Mouse (Mus musculus) gastrocnemius, postnatal 36 days (tissue): ENCODE data around the gene Gm2115. TPM values are rescaled to one million over a fixed set of nuclear protein-coding genes. Genes with fewer than 3 reads are reported as not detected.

ENCODE experiments used
- DNase-seq, 2 experiments: peaks; one replicate each; pipeline ENCODE4 v3.0.0; 2022
- intact Hi-C: fragments of 180-260 bp; cut with DNase I; formaldehyde crosslinking; loops from one replicate; pipeline ENCODE4 v1.15.1; 2025
- total RNA-seq, 2 experiments: library from RNA; stranded (reverse); gene quantifications; 2 replicates each; pipeline ENCODE4 v1.2.3; 2021

Gene Gm2115
- total RNA-seq, 2 experiments from 2014 or later: 0.07 to 0.10 TPM

GRCm38 (mm10) chr7:84585086-84585485 lies 56.3 kb downstream of the Gm2115 start:
- intact Hi-C loops: no loop called here

GRCm38 (mm10) chr7:84586360-84587100 lies 57.8 kb downstream of the Gm2115 start:
- DNase-seq: no peak
- intact Hi-C loops: no loop called here

More at GRCm38 (mm10) chr7:84585086-84585485, 56.3 kb downstream of the Gm2115 start:
- DNase-seq: no peak

- intact Hi-C loops: no loop called here
- DNase-seq: no peak
Observed at GRCm38 (mm10) chr7:84587101-84587783, 58.5 kb downstream of the Gm2115 start.

- no peak for DNase-seq
- intact Hi-C loops: no loop called here
Observed at GRCm38 (mm10) chr7:84590622-84591021, 61.9 kb downstream of the Gm2115 start.

GRCm38 (mm10) chr7:84591347-84591746 lies 62.6 kb downstream of the Gm2115 start:
- intact Hi-C loops: no loop called here

GRCm38 (mm10) chr7:84594087-84594916 lies 65.5 kb downstream of the Gm2115 start:
- intact Hi-C loops: loop anchor here (2.0 kb wide), 2 partner anchors 156 to 184 kb away; no protein-coding TSS in a partner anchor
- DNase-seq: no peak

More at GRCm38 (mm10) chr7:84591347-84591746, 62.6 kb downstream of the Gm2115 start:
- no peak for DNase-seq

- no peak for DNase-seq
- intact Hi-C loops: loop anchor here (2.0 to 5.0 kb wide), 3 partner anchors 156 to 202 kb away; no protein-coding TSS in a partner anchor
Observed at GRCm38 (mm10) chr7:84594917-84595303, 66.2 kb downstream of the Gm2115 start.

GRCm38 (mm10) chr7:84596002-84596401 lies 67.2 kb downstream of the Gm2115 start:
- DNase-seq: no peak
- intact Hi-C loops: loop anchor here (5.0 kb wide), 1 partner anchor 201 kb away; no protein-coding TSS in a partner anchor

GRCm38 (mm10) chr7:84596633-84597032 lies 67.9 kb downstream of the Gm2115 start:
- intact Hi-C loops: loop anchor here (5.0 kb wide), 1 partner anchor 201 kb away; no protein-coding TSS in a partner anchor
- no peak for DNase-seq

- intact Hi-C loops: loop anchor here (5.0 kb wide), 1 partner anchor 92 kb away; no protein-coding TSS in a partner anchor
- no peak for DNase-seq
Observed at GRCm38 (mm10) chr7:84600631-84601030, 71.9 kb downstream of the Gm2115 start.

GRCm38 (mm10) chr7:84601331-84601730 lies 72.6 kb downstream of the Gm2115 start:
- intact Hi-C loops: loop anchor here (5.0 kb wide), 1 partner anchor 91 kb away; no protein-coding TSS in a partner anchor

GRCm38 (mm10) chr7:84604501-84604900 lies 75.7 kb downstream of the Gm2115 start:
- intact Hi-C loops: loop anchor here (5.0 kb wide), 1 partner anchor 88 kb away; no protein-coding TSS in a partner anchor
- DNase-seq: no peak

More at GRCm38 (mm10) chr7:84601331-84601730, 72.6 kb downstream of the Gm2115 start:
- DNase-seq: no peak

- intact Hi-C loops: no loop called here
- no peak for DNase-seq
Observed at GRCm38 (mm10) chr7:84605033-84605687, 76.4 kb downstream of the Gm2115 start.

- intact Hi-C loops: no loop called here
- peak; percentile 78 to 79 for DNase-seq
Observed at GRCm38 (mm10) chr7:84605704-84606292, 77.0 kb downstream of the Gm2115 start.

GRCm38 (mm10) chr7:84606293-84606749 lies 77.6 kb downstream of the Gm2115 start, which contains the start of gene Fah:
TSS of gene Fah (minus strand) at chr7:84606722.
- peak; percentile 27 to 38 for DNase-seq
- intact Hi-C loops: no loop called here

GRCm38 (mm10) chr7:84611609-84612008 lies 82.9 kb downstream of the Gm2115 start:
- intact Hi-C loops: no loop called here
- DNase-seq: no peak

- no peak for DNase-seq
- intact Hi-C loops: no loop called here
Observed at GRCm38 (mm10) chr7:84612445-84612844, 83.7 kb downstream of the Gm2115 start.

- no peak for DNase-seq
- intact Hi-C loops: no loop called here
Observed at GRCm38 (mm10) chr7:84618951-84619350, 90.2 kb downstream of the Gm2115 start.

- intact Hi-C loops: no loop called here
- DNase-seq: no peak
Observed at GRCm38 (mm10) chr7:84620956-84621355, 92.2 kb downstream of the Gm2115 start.
